Mouse (Mus musculus) fibroblast of lung, adult 2 months (primary cell): ENCODE measurements around the gene Lama5.
A peak's percentile ranks its signal among the peaks of the same experiment; 100 is the strongest.
"Not testable (repeated sequence)": the region's sequence is repeated elsewhere in the genome, so short reads cannot be mapped to it uniquely, and the experiment has no call there.

Experiments
- DNase-seq: peaks from one replicate; pipeline ENCODE4 v3.0.0-alpha.2; 2011; ENCODE audit warnings: low read depth

Gene Lama5

GRCm38 (mm10) chr2:180225762-180226378 is at the start of gene Lama5:
Lama5 (minus strand) TSS chr2:180225859.
- DNase-seq = no peak

GRCm38 (mm10) chr2:180274523-180274922 is 48.9 kb upstream of the Lama5 start:
- no peak for DNase-seq

- peak; percentile 95 for DNase-seq
Observed at GRCm38 (mm10) chr2:180273394-180274244, 48.0 kb upstream of the Lama5 start, which contains the start of gene Cables2. Cables2 (minus strand) TSS chr2:180273496.

GRCm38 (mm10) chr2:180272884-180273321 is 47.2 kb upstream of the Lama5 start:
- no peak for DNase-seq

GRCm38 (mm10) chr2:180271804-180272395 is 46.2 kb upstream of the Lama5 start:
- no peak for DNase-seq

- no peak for DNase-seq
Observed at GRCm38 (mm10) chr2:180270537-180271255, 45.0 kb upstream of the Lama5 start.

GRCm38 (mm10) chr2:180269329-180269728 is 43.7 kb upstream of the Lama5 start:
- no peak for DNase-seq

- no peak for DNase-seq
Observed at GRCm38 (mm10) chr2:180267955-180268354, 42.3 kb upstream of the Lama5 start.

- DNase-seq = no peak
Observed at GRCm38 (mm10) chr2:180262891-180263290, 37.2 kb upstream of the Lama5 start.

- no peak for DNase-seq
Observed at GRCm38 (mm10) chr2:180262441-180262840, 36.8 kb upstream of the Lama5 start.

GRCm38 (mm10) chr2:180261901-180262300 is 36.2 kb upstream of the Lama5 start:
- no peak for DNase-seq

GRCm38 (mm10) chr2:180260610-180261480 is 35.2 kb upstream of the Lama5 start:
- no peak for DNase-seq

GRCm38 (mm10) chr2:180259826-180260609 is 34.4 kb upstream of the Lama5 start:
- DNase-seq = not testable (repeated sequence)

GRCm38 (mm10) chr2:180258951-180259484 is 33.4 kb upstream of the Lama5 start:
- DNase-seq = not testable (repeated sequence)

- DNase-seq = no peak
Observed at GRCm38 (mm10) chr2:180257963-180258865, 32.6 kb upstream of the Lama5 start.

GRCm38 (mm10) chr2:180257001-180257521 is 31.4 kb upstream of the Lama5 start, which contains the start of gene Rps21:
Rps21 (plus strand) TSS chr2:180257377.
- DNase-seq = peak; percentile 100

- no peak for DNase-seq
Observed at GRCm38 (mm10) chr2:180256296-180257000, 30.8 kb upstream of the Lama5 start.

GRCm38 (mm10) chr2:180255701-180256100 is 30.0 kb upstream of the Lama5 start:
- no peak for DNase-seq
